Mouse (Mus musculus) CH12.LX (cell line): ENCODE measurements around the gene Arpc3.

ENCODE experiments used
- CTCF ChIP-seq, 2 experiments: IDR thresholded peaks in 1 of 2; conservative IDR thresholded peaks in 1 of 2; 2 replicates each; pipeline ENCODE4 v1.5.1; 2011 to 2012; ENCODE audit warnings: low read depth in 2 of 2, low read length in 2 of 2, improper control_type of control experiment in 1 of 2, inconsistent platforms in 1 of 2, mild to moderate bottlenecking in 1 of 2, moderate library complexity in 1 of 2
- EP300 ChIP-seq: IDR thresholded peaks from 2 replicates; pipeline ENCODE4 v1.6.1; 2011; ENCODE audit warnings: low read length, improper control_type of control experiment
- ETS1 ChIP-seq: conservative IDR thresholded peaks from 2 replicates; pipeline ENCODE4 v1.6.1; 2012; ENCODE audit warnings: low read depth, mild to moderate bottlenecking, inconsistent platforms, low read length, improper control_type of control experiment, moderate library complexity
- POLR2A ChIP-seq: IDR thresholded peaks from 2 replicates; pipeline ENCODE4 v1.6.1; 2011; ENCODE audit warnings: low read depth, mild to moderate bottlenecking, improper control_type of control experiment, low read length

DNA sequence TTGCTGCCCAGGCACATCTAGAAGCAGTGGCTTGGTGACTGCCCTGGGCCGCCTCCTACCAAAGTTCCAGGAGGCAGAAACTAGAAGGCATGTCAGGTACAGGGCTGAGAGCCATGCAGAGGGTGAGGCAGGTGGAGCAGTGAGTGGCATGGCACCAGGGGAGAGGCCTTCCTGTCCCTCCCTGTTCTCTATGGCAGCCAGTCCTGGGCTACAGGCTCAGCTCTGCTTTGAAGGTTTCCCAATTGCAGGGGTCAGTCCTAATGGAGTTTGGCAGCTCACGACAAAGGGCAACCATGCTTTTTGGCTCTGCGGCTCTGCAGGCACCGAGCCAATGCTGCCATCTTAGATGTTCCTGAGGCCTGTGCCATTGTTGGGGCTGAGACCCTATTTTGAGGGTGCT lies 62.8 kb downstream of the Arpc3 start:
- TF ChIP-seq CTCF (conservative IDR thresholded peaks at IDR 0.05 in 1 of 2, IDR thresholded peaks at IDR 0.05 in 1 of 2; ENCODE audit: low read depth in 2 of 2, low read length in 2 of 2), result no peak
- no peak for TF ChIP-seq EP300
- no peak for TF ChIP-seq POLR2A
- no peak for TF ChIP-seq ETS1
